Mouse (Mus musculus) inflammation-experienced regulatory T-cells, adult 6 months (primary cell): ENCODE results near the gene Smyd1. TPM values are rescaled to one million over a fixed set of nuclear protein-coding genes. Genes with fewer than 3 reads are reported as not detected.
A peak's percentile ranks its signal among the peaks of the same experiment; 100 is the strongest.

Source experiments
- ATAC-seq: one replicate; pipeline ENCODE4 v1.8.0; 2017
- polyA plus RNA-seq, 3 experiments: library from polyadenylated mRNA; unstranded; fragments of 100-300 nt; shearing (Covaris generic); gene quantifications; one replicate each; pipeline ENCODE4 v1.2.1; 2017

Gene Smyd1
- polyA plus RNA-seq, 3 experiments from 2014 or later: 0.20 TPM; not detected in 2

- ATAC-seq: no peak
Observed at GRCm38 (mm10) chr6:71201925-71202324, 120.1 kb downstream of the Smyd1 start.

DNA sequence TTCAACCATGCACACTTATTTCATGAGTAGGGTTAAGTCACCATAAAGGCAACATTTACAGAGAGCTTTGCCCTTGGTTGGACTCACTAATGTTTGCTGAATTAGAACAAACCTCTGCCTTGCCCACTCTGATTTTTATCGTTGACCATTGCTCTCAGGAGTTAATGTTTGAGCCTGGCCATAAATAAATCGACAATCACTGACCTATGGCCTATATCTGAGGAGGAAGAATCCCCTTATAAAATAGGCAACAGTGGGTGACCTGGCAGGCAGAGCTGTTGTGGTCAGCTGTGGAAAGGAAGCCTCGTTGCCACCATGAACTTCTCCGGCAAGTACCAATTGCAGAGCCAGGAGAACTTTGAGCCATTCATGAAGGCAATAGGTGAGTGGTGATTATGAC is 122.4 kb downstream of the Smyd1 start, which contains the start of gene Fabp1:
Gene Fabp1, plus strand, starts transcription at position 216 of the 400 bp plus-strand sequence.
- ATAC-seq: no peak

DNA sequence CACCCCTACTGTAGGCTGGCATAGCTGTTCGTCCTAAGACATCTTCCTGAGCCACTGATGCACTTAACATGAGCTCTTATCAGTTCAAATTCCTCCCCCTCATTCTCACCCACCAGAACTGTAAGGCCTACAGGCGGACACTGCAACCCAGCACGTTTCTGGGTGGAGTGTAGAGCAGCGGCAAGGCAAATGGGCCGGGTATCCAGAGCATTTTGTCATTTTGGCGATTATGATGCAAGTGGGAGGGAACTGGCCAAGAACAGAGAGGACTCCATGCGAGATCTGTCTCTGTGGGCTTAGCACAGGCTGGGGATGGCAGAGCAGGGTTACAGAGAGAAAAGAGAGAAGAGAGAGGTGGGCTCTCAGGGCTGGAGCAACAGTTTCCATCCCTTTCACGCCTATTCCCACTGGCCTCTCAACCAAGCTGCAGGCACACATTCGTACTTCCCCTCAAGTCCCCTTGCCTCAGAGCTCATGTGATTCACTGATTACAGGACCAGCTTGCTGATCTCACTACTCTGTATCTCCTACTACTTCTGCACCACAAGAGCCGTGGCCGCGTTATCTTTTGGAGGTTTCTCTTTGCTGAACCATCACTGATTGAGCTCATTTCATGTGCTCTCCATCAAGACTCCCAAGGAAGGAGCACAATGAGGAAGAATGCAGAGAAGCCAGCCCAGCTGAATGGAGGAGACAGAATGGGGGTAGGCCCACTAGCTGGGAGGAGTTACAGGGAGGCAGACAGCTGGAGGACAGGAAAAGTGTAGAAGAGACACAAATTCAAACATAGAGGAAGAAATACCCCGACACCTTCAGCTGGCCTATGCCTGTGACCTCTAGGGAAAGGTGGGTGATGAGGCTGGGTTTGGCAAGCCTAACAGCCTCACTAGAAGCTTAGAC is 124.1 kb downstream of the Smyd1 start:
- ATAC-seq: no peak

GRCm38 (mm10) chr6:71196107-71196506 is 125.9 kb downstream of the Smyd1 start:
- ATAC-seq: no peak

DNA sequence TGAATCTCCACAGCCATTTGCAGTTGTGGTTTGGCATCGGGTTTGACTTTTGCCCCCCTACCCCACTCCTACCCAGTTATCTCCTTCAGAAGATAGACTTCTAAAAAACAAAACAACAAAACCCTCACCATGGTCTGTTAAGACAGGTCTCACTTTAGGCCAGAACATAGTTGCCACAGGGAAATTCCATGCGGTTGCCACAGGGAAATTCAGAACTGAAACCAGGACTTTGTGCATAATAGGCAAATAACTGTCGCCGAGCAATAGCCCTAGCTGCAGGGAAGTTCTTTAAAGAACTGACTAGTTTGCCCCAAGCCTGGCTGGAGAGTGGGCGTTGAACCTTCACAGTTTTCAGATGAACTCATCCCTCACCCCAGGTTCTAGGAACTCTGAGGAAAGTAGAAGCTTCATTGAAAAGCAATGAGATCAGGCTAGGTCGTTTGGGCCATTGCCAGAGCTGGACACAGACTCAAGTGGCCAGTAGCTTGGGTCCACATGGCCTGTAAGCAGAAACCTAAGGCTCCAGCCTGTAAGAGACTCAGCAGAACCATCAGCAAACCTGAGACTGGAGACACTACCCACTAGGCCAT is 128.8 kb downstream of the Smyd1 start:
- ATAC-seq: no peak

- ATAC-seq: no peak
Observed at GRCm38 (mm10) chr6:71190501-71190900, 131.5 kb downstream of the Smyd1 start.

- no peak for ATAC-seq
Observed at GRCm38 (mm10) chr6:71189578-71189977, 132.5 kb downstream of the Smyd1 start.

DNA sequence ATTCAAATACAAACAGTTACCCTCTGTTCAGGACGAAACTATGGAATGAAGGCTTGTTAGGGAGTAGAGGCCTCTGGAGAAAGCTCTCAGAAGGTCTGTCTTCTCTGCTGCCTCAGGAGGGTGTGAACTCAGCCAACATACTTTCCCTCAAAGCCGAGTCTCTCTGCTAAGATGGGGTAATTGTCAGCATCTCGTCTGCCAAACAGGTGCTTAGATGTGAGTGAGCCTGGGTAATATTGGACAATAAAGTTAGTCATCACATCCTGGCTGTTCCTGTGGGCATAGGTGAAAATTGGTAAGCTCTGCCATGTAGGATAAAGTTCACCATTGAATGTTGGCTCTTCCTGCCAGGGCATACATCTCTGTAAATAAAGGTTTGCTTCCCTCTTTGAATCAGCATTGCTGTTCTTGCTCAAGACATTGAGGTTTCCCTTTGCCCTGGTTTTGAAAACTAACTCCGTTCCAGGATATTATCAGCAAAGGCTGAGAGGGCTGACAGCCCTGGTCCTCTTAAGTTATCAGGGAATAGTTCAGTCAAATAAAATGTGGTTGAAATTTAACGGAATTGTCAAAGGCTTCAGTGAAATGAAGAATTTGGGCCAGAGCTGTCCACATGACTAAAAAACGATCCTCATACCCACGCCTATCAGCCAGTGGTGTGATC is 137.0 kb downstream of the Smyd1 start:
- no peak for ATAC-seq

DNA sequence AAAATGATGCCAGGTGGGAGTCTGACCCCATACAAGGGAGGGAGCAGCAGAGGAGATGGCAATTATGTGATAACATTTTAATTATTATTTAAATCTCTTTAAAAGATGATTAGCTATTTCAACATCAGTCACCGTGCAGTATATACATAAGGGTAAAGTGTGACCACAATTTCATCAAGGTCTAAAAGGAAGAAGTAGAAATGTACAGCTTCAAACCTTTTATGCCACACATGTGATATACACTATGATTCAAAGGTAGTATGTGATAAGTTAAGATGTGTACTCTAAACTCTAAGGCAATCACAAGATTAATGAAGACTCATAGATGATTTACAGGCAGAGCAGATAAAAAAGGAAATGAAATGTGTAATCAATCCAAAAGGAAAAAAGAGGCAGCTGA is 141.4 kb downstream of the Smyd1 start:
- ATAC-seq: no peak

DNA sequence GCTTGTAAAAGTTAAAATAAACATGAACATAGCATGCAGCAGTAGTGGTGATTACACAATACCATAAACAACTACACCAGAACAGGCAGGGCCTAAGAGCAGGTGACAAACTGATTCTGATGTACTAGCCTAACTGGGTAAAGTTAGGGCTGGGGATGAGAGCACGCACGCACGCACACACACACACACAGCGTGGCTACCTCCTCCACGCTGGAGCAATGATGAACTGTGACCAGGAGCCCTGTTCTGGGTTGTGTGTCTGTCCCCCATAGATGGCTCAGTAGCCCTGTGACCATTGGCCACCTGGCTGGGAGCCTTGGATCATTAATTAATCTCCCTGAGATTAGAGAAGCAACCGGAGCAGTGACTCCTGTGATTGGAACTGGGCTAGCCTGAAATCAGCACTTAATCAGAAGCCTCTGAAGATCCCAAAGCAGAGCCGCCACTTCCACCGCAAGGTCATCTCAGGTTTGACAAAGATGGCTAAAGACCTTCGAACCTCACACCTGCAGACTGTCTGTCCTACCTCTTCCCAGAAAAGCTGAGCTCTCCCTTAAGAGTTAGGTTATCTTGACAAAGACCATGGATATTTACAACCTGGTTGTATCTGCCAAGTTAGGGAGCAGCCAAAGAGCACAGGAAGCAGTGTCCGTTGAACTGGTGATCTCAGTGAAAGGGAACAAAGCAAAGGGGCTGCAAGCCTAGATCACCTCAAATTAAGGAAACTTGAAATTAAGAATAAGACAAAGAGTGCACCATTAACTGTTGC is 149.0 kb downstream of the Smyd1 start:
- ATAC-seq: no peak

- ATAC-seq: peak; percentile 52
Observed at GRCm38 (mm10) chr6:71166551-71167169, 155.4 kb downstream of the Smyd1 start.

DNA sequence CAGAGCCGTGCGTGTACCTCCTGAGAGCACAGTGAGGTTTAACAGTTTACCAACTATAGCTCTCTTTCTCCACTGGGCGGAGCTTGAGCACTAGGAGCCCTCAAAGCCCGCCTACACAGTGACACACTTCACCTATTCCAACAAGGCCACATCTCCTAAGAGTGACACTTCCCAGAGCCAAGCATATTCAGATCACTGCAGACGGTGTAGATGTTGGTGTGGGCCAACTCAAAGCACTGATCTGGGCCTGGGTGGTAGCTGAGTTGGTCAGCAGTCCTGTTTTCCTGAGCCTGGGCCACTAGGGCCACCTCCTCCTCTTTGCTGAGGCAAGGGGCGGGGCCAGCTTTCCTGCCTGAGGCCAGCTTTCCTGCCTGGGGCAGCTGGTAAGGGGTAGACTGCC is 157.6 kb downstream of the Smyd1 start:
- ATAC-seq: no peak

Other genes starting within 250 kb of the Smyd1 start
- 1 to 10 TPM in 2 of 3 experiments, under 1 TPM in 1; 0.97 to 2.7 (median 2.1) TPM for gene Thnsl2, start 177.8 kb downstream of the Smyd1 start, polyA plus RNA-seq
- gene Fabp1, start 122.4 kb downstream of the Smyd1 start, polyA plus RNA-seq: not detected
- 10 to 100 TPM; 93.2 to 96.1 (median 94.8) TPM for gene Krcc1, start 50.6 kb downstream of the Smyd1 start, polyA plus RNA-seq
- gene Cd8b1, start 555 bp upstream of the Smyd1 start, polyA plus RNA-seq: 10 to 100 TPM; 14.4 to 15.4 (median 15.0) TPM
- 1 to 10 TPM in 2 of 3 experiments, under 1 TPM in 1; 0.73 to 3.4 (median 1.2) TPM for gene Cd8a, start 51.2 kb upstream of the Smyd1 start, polyA plus RNA-seq
- 10 to 100 TPM; 12.3 to 17.7 (median 13.4) TPM for gene Rmnd5a, start 118.4 kb upstream of the Smyd1 start, polyA plus RNA-seq
- 1 to 10 TPM; 3.6 to 6.5 (median 6.3) TPM for gene Rnf103, start 171.7 kb upstream of the Smyd1 start, polyA plus RNA-seq
- gene Chmp3, start 221.6 kb upstream of the Smyd1 start, polyA plus RNA-seq: 100 to 1,000 TPM in 1 of 3 experiments, 10 to 100 TPM in 2; 61.2 to 119 (median 95.4) TPM